In genomic region chr5:139827593-139827992, GRCm38 (mm10) we compare ENCODE assay signal across 15 mouse cellular contexts. TPM values are rescaled to one million over a fixed set of nuclear protein-coding genes. Genes with fewer than 3 reads are reported as not detected.
DNase-seq lines count a peak whose midpoint lies in the region; ATAC-seq and TF ChIP-seq lines count a peak whose summit lies in the region.
"Had no signal": no experiment of that assay in that cellular context is flagged by ENCODE, and none has a peak within 500 bp of the region (broad histone marks: within the 10 kb centered on the region; RNA-seq: fewer than 3 reads in every experiment).

No protein-coding gene starts in this region.

- H3K27ac ChIP-seq in hindbrain, embryonic 11.5 days (ENCODE audit: low read depth, low read length) = no peak overlapping the region
- no peak overlapping the region for H3K27ac ChIP-seq in hindbrain, embryonic 14.5 days
- H3K27ac ChIP-seq in midbrain, postnatal 0 days (ENCODE audit: low read depth, low read length) = no peak overlapping the region
- H3K27ac ChIP-seq in midbrain, embryonic 11.5 days (ENCODE audit: low read depth, low read length) = no peak overlapping the region

- H3K36me3 ChIP-seq in hindbrain, embryonic 11.5 days (ENCODE audit: control insufficient read depth, insufficient read depth, low read length) = peaks cover 3% of the 10 kb centered on the region; the same call in 1 of the 2 replicates
- H3K36me3 ChIP-seq in hindbrain, embryonic 14.5 days (replicated peaks; ENCODE audit: control insufficient read depth, insufficient read depth) = peaks cover 12% of the 10 kb centered on the region
- peaks cover 11% of the 10 kb centered on the region; the same call in 1 of the 2 replicates for H3K36me3 ChIP-seq in midbrain, postnatal 0 days (ENCODE audit: insufficient read depth, low read length)
- H3K36me3 ChIP-seq in midbrain, embryonic 11.5 days (ENCODE audit: control insufficient read depth, insufficient read depth, low read length) = peaks cover 4% of the 10 kb centered on the region; the same call in 1 of the 2 replicates

- 100% methylated on average over 1 of the region's 1 CpGs for WGBS in hindbrain, embryonic 11.5 days
- 96% methylated on average over 1 of the region's 1 CpGs for WGBS in hindbrain, embryonic 14.5 days
- 86% methylated on average over 1 of the region's 1 CpGs for WGBS in midbrain, postnatal 0 days
- WGBS in midbrain, embryonic 11.5 days = 91% methylated on average over 1 of the region's 1 CpGs

- no peaks in the 10 kb centered on the region for H3K9me3 ChIP-seq in hindbrain, embryonic 11.5 days (ENCODE audit: control insufficient read depth, low read length)
- H3K9me3 ChIP-seq in hindbrain, embryonic 14.5 days (ENCODE audit: control insufficient read depth, low read length) = no peaks in the 10 kb centered on the region
- no peaks in the 10 kb centered on the region for H3K9me3 ChIP-seq in midbrain, postnatal 0 days (ENCODE audit: low read length)
- H3K9me3 ChIP-seq in midbrain, embryonic 11.5 days (ENCODE audit: control insufficient read depth, low read length) = no peaks in the 10 kb centered on the region

- H3K4me2 ChIP-seq in hindbrain, embryonic 11.5 days (replicated peaks; ENCODE audit: low read depth, low read length) = no peak overlapping the region
- H3K4me2 ChIP-seq in hindbrain, embryonic 14.5 days (replicated peaks) = no peak overlapping the region
- H3K4me2 ChIP-seq in midbrain, postnatal 0 days (ENCODE audit: low read depth, low read length, poor library complexity, severe bottlenecking) = no peak overlapping the region
- no peak overlapping the region for H3K4me2 ChIP-seq in midbrain, embryonic 11.5 days

- H3K4me3 ChIP-seq in hindbrain, embryonic 11.5 days (ENCODE audit: low read depth, low read length) = no peak overlapping the region
- H3K4me3 ChIP-seq in hindbrain, embryonic 14.5 days (replicated peaks; ENCODE audit: low read length) = no peak overlapping the region
- H3K4me3 ChIP-seq in midbrain, postnatal 0 days (ENCODE audit: low read depth, low read length) = no peak overlapping the region
- no peak overlapping the region for H3K4me3 ChIP-seq in midbrain, embryonic 11.5 days (ENCODE audit: low read depth, low read length)

- no peaks in the 10 kb centered on the region for H3K27me3 ChIP-seq in hindbrain, embryonic 11.5 days (ENCODE audit: control insufficient read depth, insufficient read depth, low read length)
- H3K27me3 ChIP-seq in hindbrain, embryonic 14.5 days (ENCODE audit: control insufficient read depth, insufficient read depth, low read length) = no peaks in the 10 kb centered on the region
- H3K27me3 ChIP-seq in midbrain, postnatal 0 days (ENCODE audit: insufficient read depth, low read length) = no peaks in the 10 kb centered on the region
- no peaks in the 10 kb centered on the region for H3K27me3 ChIP-seq in midbrain, embryonic 11.5 days (ENCODE audit: control insufficient read depth, insufficient read depth, low read length)

- peak; percentile 61 for TF ChIP-seq CTCF in midbrain, postnatal 0 days (IDR thresholded peaks at IDR 0.05)

- peak; percentile 22 for DNase-seq in hindbrain, embryonic 11.5 days (ENCODE audit: low spot score)
- no peak for DNase-seq in hindbrain, embryonic 14.5 days (ENCODE audit: low spot score)
- no peak for DNase-seq in midbrain, postnatal 0 days (ENCODE audit: low spot score)
- no peak for DNase-seq in midbrain, embryonic 11.5 days (ENCODE audit: low spot score, missing footprints)
- DNase-seq in NIH3T3 (ENCODE audit: low read depth) = peak; percentile 64
- DNase-seq in retina, postnatal 1 day = peak; percentile 41
- DNase-seq in heart, adult 9 months (ENCODE audit: low spot score in 2 of 2) = no peak
- DNase-seq in spleen, postnatal 36 days (ENCODE audit: low spot score in 2 of 2) = no peak
- DNase-seq: adrenal gland, adult 2 months; heart, adult 11 months; heart, postnatal 4 days; kidney, postnatal 10 days; layer of hippocampus, postnatal 36 days; thymus, postnatal 36 days had no signal

- H3K9ac ChIP-seq in hindbrain, embryonic 11.5 days (ENCODE audit: low read depth, low read length) = no peak overlapping the region
- H3K9ac ChIP-seq in hindbrain, embryonic 14.5 days = no peak overlapping the region
- H3K9ac ChIP-seq in midbrain, postnatal 0 days (replicated peaks; ENCODE audit: low read length, poor library complexity, severe bottlenecking) = no peak overlapping the region
- no peak overlapping the region for H3K9ac ChIP-seq in midbrain, embryonic 11.5 days (ENCODE audit: low read length)

- no peak for ATAC-seq in hindbrain, embryonic 11.5 days (ENCODE audit: low FRiP score)
- no peak for ATAC-seq in hindbrain, embryonic 14.5 days (ENCODE audit: low FRiP score)
- no peak for ATAC-seq in midbrain, postnatal 0 days (ENCODE audit: low FRiP score)
- ATAC-seq in midbrain, embryonic 11.5 days (ENCODE audit: low FRiP score) = no peak

- H3K4me1 ChIP-seq in hindbrain, embryonic 11.5 days (replicated peaks; ENCODE audit: control insufficient read depth, insufficient read depth, low read length) = peaks cover 8% of the 10 kb centered on the region
- H3K4me1 ChIP-seq in hindbrain, embryonic 14.5 days (replicated peaks; ENCODE audit: control insufficient read depth, insufficient read depth, low read length) = peaks cover 14% of the 10 kb centered on the region
- peaks cover 10% of the 10 kb centered on the region; the same call in 1 of the 2 replicates for H3K4me1 ChIP-seq in midbrain, postnatal 0 days (ENCODE audit: insufficient read depth, low read length)
- peaks cover 8% of the 10 kb centered on the region for H3K4me1 ChIP-seq in midbrain, embryonic 11.5 days (ENCODE audit: control insufficient read depth, insufficient read depth, low read length)

RNA-seq across cellular contexts. Expression of gene Psmg3, which starts 0.9 kb away (rescaled TPM):
- 74.5 and 77.3 TPM in 2 replicates for polyA plus RNA-seq in hindbrain, embryonic 11.5 days (2014; fragmentation: Nextera tagmentation; extraction: Ambion mirVana)
- polyA plus RNA-seq in hindbrain, embryonic 14.5 days (2014; fragmentation: Nextera tagmentation; extraction: Ambion mirVana) = 63.6 and 67.5 TPM in 2 replicates
- total RNA-seq in midbrain, postnatal 0 days (2014; rRNA removed) = 20.4 and 28.7 TPM in 2 replicates
- 61.0 and 65.9 TPM in 2 replicates for polyA plus RNA-seq in midbrain, postnatal 0 days (2015; fragmentation: Nextera tagmentation; extraction: Ambion mirVana)
- 72.2 and 81.2 TPM in 2 replicates for polyA plus RNA-seq in midbrain, embryonic 11.5 days (2014; fragmentation: Nextera tagmentation; extraction: Ambion mirVana)

RNA-seq across cellular contexts. Expression of gene Gm26938, which starts 1.4 kb away (rescaled TPM):
- polyA plus RNA-seq in hindbrain, embryonic 11.5 days (2014; fragmentation: Nextera tagmentation; extraction: Ambion mirVana) = not detected in 2 replicates
- 0.29 and 0.31 TPM in 2 replicates for polyA plus RNA-seq in hindbrain, embryonic 14.5 days (2014; fragmentation: Nextera tagmentation; extraction: Ambion mirVana)
- total RNA-seq in midbrain, postnatal 0 days (2014; rRNA removed) = 1.3 TPM in 1 of 2 replicates, not detected in the other
- polyA plus RNA-seq in midbrain, postnatal 0 days (2015; fragmentation: Nextera tagmentation; extraction: Ambion mirVana) = not detected in 2 replicates
- not detected in 2 replicates for polyA plus RNA-seq in midbrain, embryonic 11.5 days (2014; fragmentation: Nextera tagmentation; extraction: Ambion mirVana)
- total RNA-seq: adrenal gland, adult 2 months; heart, postnatal 4 days; layer of hippocampus, postnatal 36 days had no signal
- polyA plus RNA-seq: adrenal gland, adult 2 months; limb, embryonic 14.5 days had no signal

RNA-seq across cellular contexts. Expression of gene Tmem184a, which starts 7.9 kb away (rescaled TPM):
- polyA plus RNA-seq in hindbrain, embryonic 11.5 days (2014; fragmentation: Nextera tagmentation; extraction: Ambion mirVana) = 1.1 and 1.2 TPM in 2 replicates
- polyA plus RNA-seq in hindbrain, embryonic 14.5 days (2014; fragmentation: Nextera tagmentation; extraction: Ambion mirVana) = 0.08 TPM in 1 of 2 replicates, not detected in the other
- total RNA-seq in midbrain, postnatal 0 days (2014; rRNA removed) = 0.05 TPM in 1 of 2 replicates, not detected in the other
- polyA plus RNA-seq in midbrain, postnatal 0 days (2015; fragmentation: Nextera tagmentation; extraction: Ambion mirVana) = 0.16 and 0.29 TPM in 2 replicates
- polyA plus RNA-seq in midbrain, embryonic 11.5 days (2014; fragmentation: Nextera tagmentation; extraction: Ambion mirVana) = 0.60 and 0.86 TPM in 2 replicates

RNA-seq across cellular contexts. Expression of gene Mafk, which starts 36.3 kb away (rescaled TPM):
- polyA plus RNA-seq in hindbrain, embryonic 11.5 days (2014; fragmentation: Nextera tagmentation; extraction: Ambion mirVana) = 5.2 and 6.3 TPM in 2 replicates
- polyA plus RNA-seq in hindbrain, embryonic 14.5 days (2014; fragmentation: Nextera tagmentation; extraction: Ambion mirVana) = 7.1 and 7.8 TPM in 2 replicates
- 15.2 and 17.8 TPM in 2 replicates for total RNA-seq in midbrain, postnatal 0 days (2014; rRNA removed)
- polyA plus RNA-seq in midbrain, postnatal 0 days (2015; fragmentation: Nextera tagmentation; extraction: Ambion mirVana) = 8.7 and 9.3 TPM in 2 replicates
- 5.0 and 5.1 TPM in 2 replicates for polyA plus RNA-seq in midbrain, embryonic 11.5 days (2014; fragmentation: Nextera tagmentation; extraction: Ambion mirVana)

RNA-seq across cellular contexts. Expression of gene Ints1, which starts 52.1 kb away (rescaled TPM):
- polyA plus RNA-seq in hindbrain, embryonic 11.5 days (2014; fragmentation: Nextera tagmentation; extraction: Ambion mirVana) = 26.3 and 28.3 TPM in 2 replicates
- polyA plus RNA-seq in hindbrain, embryonic 14.5 days (2014; fragmentation: Nextera tagmentation; extraction: Ambion mirVana) = 37.2 and 37.6 TPM in 2 replicates
- total RNA-seq in midbrain, postnatal 0 days (2014; rRNA removed) = 129 and 130 TPM in 2 replicates
- 27.1 and 29.1 TPM in 2 replicates for polyA plus RNA-seq in midbrain, postnatal 0 days (2015; fragmentation: Nextera tagmentation; extraction: Ambion mirVana)
- polyA plus RNA-seq in midbrain, embryonic 11.5 days (2014; fragmentation: Nextera tagmentation; extraction: Ambion mirVana) = 23.8 and 26.3 TPM in 2 replicates

Comparison
In these comparisons a context has a peak if more than half of its experiments do, and no peak if none do; other contexts are left out.
1. DNase-seq: peak in hindbrain, embryonic 11.5 days (single experiment), NIH3T3 (single experiment) and retina, postnatal 1 day (single experiment); none in hindbrain, embryonic 14.5 days (single experiment), midbrain, postnatal 0 days (single experiment), midbrain, embryonic 11.5 days (single experiment), heart, adult 9 months (0 of 2) and spleen, postnatal 36 days (0 of 2).